Mouse (Mus musculus): ENCODE measurements around the gene Hspa12b.

Hspa12b gene

DNA sequence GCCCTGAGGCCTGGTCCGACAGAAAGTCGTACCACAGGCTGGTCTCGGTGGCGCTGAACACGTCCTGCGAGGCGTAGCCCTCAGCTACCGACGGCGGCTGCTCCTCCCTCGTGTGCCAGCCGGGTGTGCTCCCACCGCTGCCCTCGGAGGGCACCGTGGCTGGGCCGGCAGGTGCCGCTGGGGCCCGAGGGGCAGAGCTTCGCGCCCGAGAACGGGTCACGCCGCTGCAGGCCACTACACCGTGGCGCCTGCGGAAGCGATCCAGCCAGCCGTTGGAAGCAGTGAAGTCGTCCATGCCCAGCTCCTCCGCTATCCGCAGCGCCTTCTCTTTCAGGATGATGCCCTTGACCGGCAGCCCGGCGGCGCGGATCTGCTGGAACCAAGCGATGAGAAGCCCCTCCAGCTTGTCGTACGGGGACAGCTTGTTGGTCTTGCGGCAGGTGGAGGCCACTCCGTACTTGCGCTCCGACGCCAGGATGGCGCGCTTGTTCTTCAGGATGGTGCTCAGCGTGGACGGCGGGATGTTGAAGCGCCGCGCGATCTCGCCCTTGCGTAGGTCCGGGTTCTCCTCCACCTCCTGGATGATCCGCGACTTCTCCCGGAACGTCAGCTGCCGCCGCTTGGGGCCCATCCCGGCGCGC lies 52.3 kb downstream of the Hspa12b start:
- DNase-seq (ENCODE audit: low spot score in 2 of 2) = peak in 1 of 2 experiments; percentile 61

- DNase-seq (ENCODE audit: low spot score in 2 of 2) = peak in 1 of 2 experiments; percentile 81
These were observed 53.0 kb downstream of the Hspa12b start, which contains the start of gene Cenpb for GRCm38 (mm10) chr2:131179990-131180587. Gene Cenpb (minus strand): TSS chr2:131180067.

DNA sequence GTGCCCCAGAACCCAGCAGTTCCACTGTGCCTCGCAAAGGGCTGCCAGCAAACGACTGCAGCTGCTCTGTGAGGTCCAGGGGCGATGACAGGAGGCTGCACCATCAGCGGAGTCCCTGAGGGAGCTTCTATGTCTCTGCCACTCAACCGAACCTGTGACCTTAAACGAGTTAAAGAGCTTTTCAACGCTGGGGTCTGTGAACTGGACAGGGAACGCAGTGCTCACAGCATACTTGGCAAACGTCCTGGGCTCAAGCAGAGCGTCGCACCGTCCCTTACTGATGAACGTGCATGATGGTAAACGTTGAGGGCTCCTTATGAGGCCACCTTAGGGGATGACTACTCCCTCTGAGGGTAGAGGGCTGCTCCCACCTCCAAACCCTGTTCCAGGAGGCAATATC lies 59.3 kb downstream of the Hspa12b start:
- DNase-seq (ENCODE audit: low spot score in 2 of 2) = no peak

GRCm38 (mm10) chr2:131186771-131187601 lies 59.9 kb downstream of the Hspa12b start, which contains the start of the genes Cdc25b and Spef1:
Gene Cdc25b (plus strand): TSS chr2:131186949.
Gene Spef1 (minus strand): TSS chr2:131187282.
- peak in 1 of 2 experiments; percentile 81 for DNase-seq (ENCODE audit: low spot score in 2 of 2)

GRCm38 (mm10) chr2:131187602-131187922 lies 60.5 kb downstream of the Hspa12b start:
- DNase-seq (ENCODE audit: low spot score in 2 of 2) = no peak

DNA sequence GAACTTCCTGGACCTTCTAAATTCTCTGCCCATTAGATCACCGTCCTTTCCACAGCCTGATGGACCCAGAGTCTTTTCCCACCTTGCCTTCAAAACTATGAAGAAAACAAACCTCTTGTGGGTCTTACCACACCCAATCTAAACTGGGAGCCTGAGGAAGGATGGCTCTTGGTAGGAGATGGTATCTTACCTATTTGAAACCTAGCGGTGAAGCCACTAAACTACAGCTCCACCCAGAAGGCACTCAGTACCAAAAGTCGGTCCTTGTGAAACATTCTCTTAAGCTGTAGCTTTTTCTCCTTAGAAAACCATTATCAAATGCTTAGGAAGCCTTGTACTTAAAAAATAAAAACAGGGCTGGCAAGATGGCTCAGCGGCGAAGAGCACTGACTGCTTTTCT lies 61.2 kb downstream of the Hspa12b start:
- DNase-seq (ENCODE audit: low spot score in 2 of 2) = no peak

GRCm38 (mm10) chr2:131189521-131190309 lies 62.6 kb downstream of the Hspa12b start:
- DNase-seq (ENCODE audit: low spot score in 2 of 2) = no peak

GRCm38 (mm10) chr2:131190344-131191004 lies 63.4 kb downstream of the Hspa12b start:
- no peak for DNase-seq (ENCODE audit: low spot score in 2 of 2)

DNA sequence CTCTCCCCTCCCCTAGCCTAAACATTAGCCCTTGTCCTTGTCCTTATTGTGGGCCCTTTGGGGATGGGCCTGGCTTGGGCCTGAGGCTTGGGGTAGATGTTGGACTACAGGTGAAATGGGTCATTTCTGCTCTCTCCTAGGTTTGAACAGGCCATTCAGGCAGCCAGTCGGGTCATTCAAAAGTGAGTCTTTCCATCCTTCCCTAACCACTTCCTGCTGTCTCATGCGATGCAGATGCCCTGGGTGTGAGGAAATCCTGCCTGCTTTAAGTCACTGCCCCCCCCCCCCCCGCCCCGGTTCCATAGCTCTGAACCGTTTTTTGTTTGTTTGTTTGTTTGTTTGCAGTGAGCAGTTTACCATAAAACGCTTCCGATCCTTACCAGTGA lies 63.9 kb downstream of the Hspa12b start:
- no peak for DNase-seq (ENCODE audit: low spot score in 2 of 2)
